19 mouse cellular contexts compared by ENCODE assay signal in the genomic region with DNA sequence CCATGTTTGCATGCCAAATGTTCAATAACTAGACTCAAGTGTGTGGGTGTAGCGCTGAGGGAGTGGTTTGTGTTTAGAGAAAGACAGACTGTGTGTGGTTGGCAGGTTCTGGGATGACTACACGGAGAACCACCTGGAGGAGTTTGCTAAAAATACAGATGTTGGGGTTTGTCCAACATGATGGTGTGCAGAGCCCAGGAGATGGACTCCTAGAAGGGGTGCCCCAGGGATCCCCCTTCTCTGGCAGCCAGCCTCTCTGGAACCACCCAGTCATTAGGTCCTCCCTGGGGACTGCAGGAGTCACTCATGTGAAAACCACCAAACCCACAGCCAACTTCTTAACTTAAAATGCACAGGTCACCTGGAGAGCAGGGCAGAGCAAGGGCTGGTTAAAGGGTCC. TPM values are rescaled to one million over a fixed set of nuclear protein-coding genes. Genes with fewer than 3 reads are reported as not detected.
DNase-seq lines count a peak whose midpoint lies in the region; ATAC-seq and TF ChIP-seq lines count a peak whose summit lies in the region.
"Had no signal": no experiment of that assay in that cellular context is flagged by ENCODE, and none has a peak within 500 bp of the region (broad histone marks: within the 10 kb centered on the region; RNA-seq: fewer than 3 reads in every experiment).

No protein-coding gene starts in this region.

- no peaks in the 10 kb centered on the region for H3K9me3 ChIP-seq in kidney, embryonic 15.5 days (replicated peaks)
- H3K9me3 ChIP-seq in ES-Bruce4 (replicated peaks; ENCODE audit: control insufficient read depth, insufficient read depth, low read length, poor library complexity, severe bottlenecking) = no peaks in the 10 kb centered on the region
- no peaks in the 10 kb centered on the region for H3K9me3 ChIP-seq in hindbrain, embryonic 14.5 days (ENCODE audit: control insufficient read depth, low read length)
- H3K9me3 ChIP-seq: hindbrain, embryonic 15.5 days; midbrain, embryonic 13.5 days had no signal

- no peak for TF ChIP-seq POLR2A in kidney, adult 2 months (IDR thresholded peaks at IDR 0.05; ENCODE audit: low read depth, low read length)
- no peak for TF ChIP-seq POLR2A in ES-Bruce4 (IDR thresholded peaks at IDR 0.05; ENCODE audit: insufficient read depth, low read length)

- H3K4me2 ChIP-seq in kidney, embryonic 15.5 days = no peak overlapping the region
- no peak overlapping the region for H3K4me2 ChIP-seq in hindbrain, embryonic 14.5 days (replicated peaks)
- H3K4me2 ChIP-seq: hindbrain, embryonic 15.5 days; midbrain, embryonic 13.5 days had no signal

- TF ChIP-seq EP300 in ES-Bruce4 (IDR thresholded peaks at IDR 0.05; ENCODE audit: insufficient read depth, low read depth, low read length) = no peak

- H3K27ac ChIP-seq in kidney, adult 2 months (ENCODE audit: insufficient read depth, low read depth, low read length) = no peak overlapping the region
- H3K27ac ChIP-seq in kidney, embryonic 15.5 days = no peak overlapping the region
- H3K27ac ChIP-seq in ES-Bruce4 (ENCODE audit: insufficient read depth, low read length) = 0 out of 2 replicates have a peak overlapping the region, but pooled peaks have one; percentile 0
- no peak overlapping the region for H3K27ac ChIP-seq in hindbrain, embryonic 14.5 days
- H3K27ac ChIP-seq: hindbrain, embryonic 15.5 days; kidney, postnatal 0 days; macrophage; midbrain, embryonic 13.5 days had no signal

- no peaks in the 10 kb centered on the region for H3K27me3 ChIP-seq in kidney, adult 2 months (replicated peaks; ENCODE audit: control insufficient read depth, insufficient read depth, low read length)
- no peaks in the 10 kb centered on the region for H3K27me3 ChIP-seq in kidney, embryonic 15.5 days
- no peaks in the 10 kb centered on the region for H3K27me3 ChIP-seq in ES-Bruce4 (ENCODE audit: control insufficient read depth, insufficient read depth, low read length, poor library complexity, severe bottlenecking)
- H3K27me3 ChIP-seq in hindbrain, embryonic 14.5 days (ENCODE audit: control insufficient read depth, insufficient read depth, low read length) = no peaks in the 10 kb centered on the region
- H3K27me3 ChIP-seq: hindbrain, embryonic 15.5 days; midbrain, embryonic 13.5 days had no signal

- ATAC-seq in kidney, embryonic 15.5 days (replicated peaks; ENCODE audit: low FRiP score) = no peak
- ATAC-seq in hindbrain, embryonic 14.5 days (ENCODE audit: low FRiP score) = no peak
- ATAC-seq: midbrain, embryonic 13.5 days had no signal

- H3K4me1 ChIP-seq in kidney, adult 2 months (ENCODE audit: control insufficient read depth, insufficient read depth, low read length) = peaks cover 45% of the 10 kb centered on the region
- peaks cover 69% of the 10 kb centered on the region for H3K4me1 ChIP-seq in kidney, embryonic 15.5 days
- peaks cover 7% of the 10 kb centered on the region for H3K4me1 ChIP-seq in ES-Bruce4 (ENCODE audit: control insufficient read depth, insufficient read depth, low read length)
- H3K4me1 ChIP-seq in hindbrain, embryonic 14.5 days (replicated peaks; ENCODE audit: control insufficient read depth, insufficient read depth, low read length) = peaks cover 19% of the 10 kb centered on the region

- H3K4me3 ChIP-seq in kidney, adult 2 months (ENCODE audit: insufficient read depth, low read depth, low read length) = no peak overlapping the region
- H3K4me3 ChIP-seq in kidney, embryonic 15.5 days (replicated peaks) = no peak overlapping the region
- H3K4me3 ChIP-seq in ES-Bruce4 (ENCODE audit: low read depth, low read length) = no peak overlapping the region
- no peak overlapping the region for H3K4me3 ChIP-seq in hindbrain, embryonic 14.5 days (replicated peaks; ENCODE audit: low read length)
- H3K4me3 ChIP-seq: hindbrain, embryonic 15.5 days; midbrain, embryonic 13.5 days; myocyte had no signal

- no peak overlapping the region for H3K9ac ChIP-seq in kidney, embryonic 15.5 days
- H3K9ac ChIP-seq in ES-Bruce4 (ENCODE audit: low read depth, poor library complexity, severe bottlenecking) = 0 out of 2 replicates have a peak overlapping the region, but pooled peaks have one; percentile 6
- H3K9ac ChIP-seq in hindbrain, embryonic 14.5 days = no peak overlapping the region
- H3K9ac ChIP-seq: hindbrain, embryonic 15.5 days; midbrain, embryonic 13.5 days had no signal

- TF ChIP-seq CTCF in kidney, adult 2 months (conservative IDR thresholded peaks at IDR 0.05; ENCODE audit: insufficient read depth, insufficient read length, low read depth, low read length) = no peak
- TF ChIP-seq CTCF in ES-Bruce4 (IDR thresholded peaks at IDR 0.05; ENCODE audit: low read depth, low read length) = no peak

- DNase-seq in kidney, adult 2 months = peak; percentile 63
- peak; percentile 20 for DNase-seq in right cerebral cortex, adult 18-20 months
- no peak for DNase-seq in right cerebral cortex, postnatal 14 days
- DNase-seq in telencephalon, adult 2 months (ENCODE audit: low read depth, low spot score) = peak; percentile 53
- DNase-seq in hindbrain, embryonic 14.5 days (ENCODE audit: low spot score) = no peak
- DNase-seq: adrenal gland, adult 2 months; cerebellum, adult 9-10 months; gastrocnemius, postnatal 10 days; liver; lung, adult 18-20 months; retina, postnatal 1 day; thymus, adult 2 months had no signal

- no peaks in the 10 kb centered on the region for H3K36me3 ChIP-seq in kidney, adult 2 months (ENCODE audit: control insufficient read depth, insufficient read depth, low read length)
- H3K36me3 ChIP-seq in kidney, embryonic 15.5 days = no peaks in the 10 kb centered on the region
- H3K36me3 ChIP-seq in ES-Bruce4 (ENCODE audit: control insufficient read depth, insufficient read depth, low read length, poor library complexity, severe bottlenecking) = peaks cover 11% of the 10 kb centered on the region
- no peaks in the 10 kb centered on the region for H3K36me3 ChIP-seq in hindbrain, embryonic 14.5 days (replicated peaks; ENCODE audit: control insufficient read depth, insufficient read depth)
- H3K36me3 ChIP-seq: hindbrain, embryonic 15.5 days had no signal

- 69% methylated on average over 2 of the region's 2 CpGs for WGBS in kidney, adult 2 months
- WGBS in kidney, embryonic 15.5 days = 86% methylated on average over 2 of the region's 2 CpGs
- 98% methylated on average over 2 of the region's 2 CpGs for WGBS in hindbrain, embryonic 14.5 days

RNA-seq across cellular contexts. Expression of a gene that starts 14.5 kb away (rescaled TPM):
- polyA plus RNA-seq in kidney, adult 2 months (2012; rRNA removed) = 14.8 and 15.3 TPM in 2 replicates
- polyA plus RNA-seq in kidney, embryonic 15.5 days (2015; fragmentation: Nextera tagmentation; extraction: Ambion mirVana) = 99.9 and 104 TPM in 2 replicates
- polyA plus RNA-seq in ES-Bruce4 (2011; ENCODE audit: insufficient read depth, insufficient read length, low read depth, missing spikeins) = 31.6 and 34.8 TPM in 2 replicates
- 29.1 and 43.5 TPM in 2 replicates for polyA plus RNA-seq in hindbrain, embryonic 14.5 days (2014; fragmentation: Nextera tagmentation; extraction: Ambion mirVana)
- polyA plus RNA-seq: macrophage had no signal

RNA-seq across cellular contexts. Expression of a gene that starts 15.5 kb away (rescaled TPM):
- 48.6 and 57.5 TPM in 2 replicates for polyA plus RNA-seq in kidney, adult 2 months (2012; rRNA removed)
- 114 and 117 TPM in 2 replicates for polyA plus RNA-seq in kidney, embryonic 15.5 days (2015; fragmentation: Nextera tagmentation; extraction: Ambion mirVana)
- 218 and 252 TPM in 2 replicates for polyA plus RNA-seq in ES-Bruce4 (2011; ENCODE audit: insufficient read depth, insufficient read length, low read depth, missing spikeins)
- polyA plus RNA-seq in hindbrain, embryonic 14.5 days (2014; fragmentation: Nextera tagmentation; extraction: Ambion mirVana) = 68.7 and 72.6 TPM in 2 replicates

Comparison
In these comparisons a context has a peak if more than half of its experiments do, and no peak if none do; other contexts are left out.
1. DNase-seq: peak in kidney, adult 2 months (single experiment), right cerebral cortex, adult 18-20 months (single experiment) and telencephalon, adult 2 months (single experiment); none in right cerebral cortex, postnatal 14 days (single experiment) and hindbrain, embryonic 14.5 days (single experiment).